Mouse (Mus musculus): ENCODE measurements around the gene Fth1.

The Fth1 gene

GRCm38 (mm10) chr19:10021981-10022380 is 41.6 kb downstream of the Fth1 start:
- no peak for DNase-seq (ENCODE audit: low read depth in 1 of 2, low spot score in 2 of 2)

- DNase-seq (ENCODE audit: low read depth in 1 of 2, low spot score in 2 of 2), result no peak
Observed at GRCm38 (mm10) chr19:10022414-10023303, 42.3 kb downstream of the Fth1 start.

- DNase-seq (ENCODE audit: low read depth in 1 of 2, low spot score in 2 of 2), result no peak
Observed at GRCm38 (mm10) chr19:10023304-10023758, 42.9 kb downstream of the Fth1 start.

GRCm38 (mm10) chr19:10025169-10025875 is 44.9 kb downstream of the Fth1 start:
- DNase-seq (ENCODE audit: low read depth in 1 of 2, low spot score in 2 of 2), result no peak

GRCm38 (mm10) chr19:10029746-10030145 is 49.3 kb downstream of the Fth1 start:
- DNase-seq (ENCODE audit: low read depth in 1 of 2, low spot score in 2 of 2), result no peak

- DNase-seq (ENCODE audit: low read depth in 1 of 2, low spot score in 2 of 2), result peak in 1 of 2 experiments; percentile 34
Observed at GRCm38 (mm10) chr19:10033211-10033973, 53.0 kb downstream of the Fth1 start.

GRCm38 (mm10) chr19:10034356-10034755 is 54.0 kb downstream of the Fth1 start:
- no peak for DNase-seq (ENCODE audit: low read depth in 1 of 2, low spot score in 2 of 2)
